Mouse (Mus musculus): ENCODE results near the gene Rab3ip. TPM values are rescaled to one million over a fixed set of nuclear protein-coding genes. Genes with fewer than 3 reads are reported as not detected.

Rab3ip gene
- total and polyA plus RNA-seq, 3 experiments, result 15.2 to 23.2 TPM; not detected in 1

DNA sequence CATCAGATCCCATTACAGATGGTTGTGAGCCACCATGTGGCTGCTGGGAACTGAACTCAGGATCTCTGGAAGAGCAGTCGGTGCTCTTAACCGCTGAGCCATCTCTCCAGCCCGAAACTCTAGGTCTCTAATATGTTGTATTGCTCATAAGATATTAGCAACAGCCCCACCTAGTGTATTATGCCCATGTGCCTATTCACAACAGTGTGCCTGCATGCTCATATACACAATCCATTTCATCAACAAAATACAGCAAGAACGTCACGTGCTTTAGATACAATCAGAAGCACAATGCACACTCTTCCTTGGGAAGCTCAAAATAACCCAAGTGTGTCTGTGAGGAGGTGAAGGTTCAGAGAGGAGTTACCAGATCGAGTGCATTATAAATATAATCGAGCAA is 16.8 kb downstream of the Rab3ip start:
- Histone ChIP-seq H3K9ac (ENCODE audit: control insufficient read depth, low read depth, low read length, poor library complexity, severe bottlenecking) (no peak overlapping the region), H3K4me1 (ENCODE audit: control insufficient read depth in 1 of 2, insufficient read depth in 2 of 2, low read length in 2 of 2) (peaks cover 0 to 9% of the 10 kb centered on the region in 2 experiments; a peak in 2 of 4 replicates), H3K36me3 (ENCODE audit: control insufficient read depth in 1 of 2, insufficient read depth in 2 of 2, low read length in 2 of 2) (peaks cover 3 to 10% of the 10 kb centered on the region in 2 experiments), H3K79me2 (ENCODE audit: control insufficient read depth, insufficient read depth, low read length, poor library complexity) (no peaks in the 10 kb centered on the region), H3K27ac (ENCODE audit: control insufficient read depth, low read depth, low read length) (no peak overlapping the region), H3K27me3 (ENCODE audit: control insufficient read depth in 1 of 2, insufficient read depth in 2 of 2, low read length in 2 of 2) (no peaks in the 10 kb centered on the region), H3K9me3 (replicated peaks; ENCODE audit: insufficient read depth, low read length) (no peaks in the 10 kb centered on the region), H3K4me3 (ENCODE audit: control insufficient read depth in 1 of 2, insufficient read depth in 1 of 2, low read depth in 2 of 2, low read length in 2 of 2) (no peak overlapping the region)
- TF ChIP-seq ZKSCAN1 (IDR thresholded peaks at IDR 0.05; ENCODE audit: low read depth, low read length), result no peak
- TF ChIP-seq RAD21 (IDR thresholded peaks at IDR 0.05; ENCODE audit: low read depth, low read length), result no peak
- no peak for TF ChIP-seq MAZ (IDR thresholded peaks at IDR 0.05; ENCODE audit: low read depth, low read length)
- no peak for TF ChIP-seq USF1 (IDR thresholded peaks at IDR 0.05; ENCODE audit: low read depth, low read length)
- no peak for TF ChIP-seq ZC3H11A (IDR thresholded peaks at IDR 0.05; ENCODE audit: low read depth, low read length)
- no peak for TF ChIP-seq POLR2AphosphoS2 (IDR thresholded peaks at IDR 0.05; ENCODE audit: low read length)
- TF ChIP-seq ELF1 (IDR thresholded peaks at IDR 0.05; ENCODE audit: low read depth, low read length), result no peak
- TF ChIP-seq CHD2 (IDR thresholded peaks at IDR 0.05; ENCODE audit: low read length), result no peak
- no peak for TF ChIP-seq USF2 (IDR thresholded peaks at IDR 0.05; ENCODE audit: borderline replicate concordance in 1 of 2, insufficient read depth in 1 of 2, low read depth in 1 of 2, low read length in 2 of 2)
- no peak for TF ChIP-seq POLR2A (IDR thresholded peaks at IDR 0.05; ENCODE audit: control insufficient read depth in 1 of 2, insufficient read depth in 1 of 2, low read depth in 1 of 2, low read length in 2 of 2, poor library complexity in 1 of 2)
- no peak for TF ChIP-seq MEF2A (IDR thresholded peaks at IDR 0.05; ENCODE audit: extremely low read depth, insufficient replicate concordance, low read depth, low read length, poor library complexity, severe bottlenecking)
- TF ChIP-seq ZNF384 (IDR thresholded peaks at IDR 0.05; ENCODE audit: low read depth, low read length), result no peak
- no peak for TF ChIP-seq MXI1 (IDR thresholded peaks at IDR 0.05; ENCODE audit: low read depth, low read length)
- no peak for TF ChIP-seq RCOR1 (IDR thresholded peaks at IDR 0.05; ENCODE audit: low read depth, low read length)
- TF ChIP-seq SMC3 (IDR thresholded peaks at IDR 0.05; ENCODE audit: low read depth, low read length), result no peak
- TF ChIP-seq POLR2AphosphoS5 (IDR thresholded peaks at IDR 0.05; ENCODE audit: borderline replicate concordance, low read depth, low read length), result no peak
- TF ChIP-seq ETS1 (IDR thresholded peaks at IDR 0.05; ENCODE audit: low read depth, low read length), result no peak
- DNase-seq (ENCODE audit: low read depth, low spot score), result no peak

- TF ChIP-seq EP300 (IDR thresholded peaks at IDR 0.05; ENCODE audit: low read depth in 1 of 2, low read length in 2 of 2) (no peak), ZC3H11A (IDR thresholded peaks at IDR 0.05; ENCODE audit: low read depth, low read length) (no peak), USF2 (IDR thresholded peaks at IDR 0.05; ENCODE audit: borderline replicate concordance in 1 of 2, insufficient read depth in 1 of 2, low read depth in 1 of 2, low read length in 2 of 2) (no peak), GATA1 (IDR thresholded peaks at IDR 0.05; ENCODE audit: low read depth, low read length) (no peak), TAL1 (IDR thresholded peaks at IDR 0.05; ENCODE audit: low read length) (no peak), MAZ (IDR thresholded peaks at IDR 0.05; ENCODE audit: low read depth, low read length) (no peak), GABPA (IDR thresholded peaks at IDR 0.05; ENCODE audit: low read depth, low read length) (no peak), SIN3A (IDR thresholded peaks at IDR 0.05; ENCODE audit: low read length) (no peak), ELF1 (IDR thresholded peaks at IDR 0.05; ENCODE audit: low read depth, low read length) (no peak), ETS1 (IDR thresholded peaks at IDR 0.05; ENCODE audit: low read depth, low read length) (no peak), MYC (IDR thresholded peaks at IDR 0.05; ENCODE audit: low read depth, low read length) (no peak), CHD1 (IDR thresholded peaks at IDR 0.05; ENCODE audit: low read depth, low read length) (no peak), MEF2A (IDR thresholded peaks at IDR 0.05; ENCODE audit: extremely low read depth, insufficient replicate concordance, low read depth, low read length, poor library complexity, severe bottlenecking) (no peak), USF1 (IDR thresholded peaks at IDR 0.05; ENCODE audit: low read depth, low read length) (no peak), RCOR1 (IDR thresholded peaks at IDR 0.05; ENCODE audit: low read depth, low read length) (no peak), CHD2 (IDR thresholded peaks at IDR 0.05; ENCODE audit: low read length) (no peak), TBP (IDR thresholded peaks at IDR 0.05; ENCODE audit: low read depth, low read length) (no peak), CTCF (IDR thresholded peaks at IDR 0.05 in 2 of 3, conservative IDR thresholded peaks at IDR 0.05 in 1 of 3; ENCODE audit: control insufficient read depth in 1 of 3, insufficient read depth in 1 of 3, low read depth in 2 of 3, low read length in 3 of 3, poor library complexity in 1 of 3, severe bottlenecking in 1 of 3) (no peak), UBTF (IDR thresholded peaks at IDR 0.05; ENCODE audit: borderline replicate concordance, insufficient read depth, low read depth, low read length) (no peak)
- Histone ChIP-seq H3K4me3 (ENCODE audit: control insufficient read depth in 1 of 2, insufficient read depth in 1 of 2, low read depth in 2 of 2, low read length in 2 of 2) (no peak overlapping the region), H3K79me2 (ENCODE audit: control insufficient read depth, insufficient read depth, low read length, poor library complexity) (no peaks in the 10 kb centered on the region), H3K9me3 (replicated peaks; ENCODE audit: insufficient read depth, low read length) (no peaks in the 10 kb centered on the region), H3K36me3 (ENCODE audit: control insufficient read depth in 1 of 2, insufficient read depth in 2 of 2, low read length in 2 of 2) (peaks cover 10% of the 10 kb centered on the region in 2 experiments), H3K9ac (ENCODE audit: control insufficient read depth, low read depth, low read length, poor library complexity, severe bottlenecking) (no peak overlapping the region), H3K27me3 (ENCODE audit: control insufficient read depth in 1 of 2, insufficient read depth in 2 of 2, low read length in 2 of 2) (no peaks in the 10 kb centered on the region), H3K27ac (ENCODE audit: control insufficient read depth, low read depth, low read length) (no peak overlapping the region), H3K4me1 (ENCODE audit: control insufficient read depth in 1 of 2, insufficient read depth in 2 of 2, low read length in 2 of 2) (peaks cover 0 to 9% of the 10 kb centered on the region in 2 experiments; a peak in 2 of 4 replicates)
- DNase-seq (ENCODE audit: low read depth, low spot score), result no peak
Observed at GRCm38 (mm10) chr10:116932418-116932817, 18.2 kb downstream of the Rab3ip start.
